Mouse (Mus musculus): Measurements from ENCODE around the gene Itga9. TPM values are rescaled to one million over a fixed set of nuclear protein-coding genes. Genes with fewer than 3 reads are reported as not detected.

Itga9 gene
- polyA plus RNA-seq, 1 experiment from 2014 or later, result 6.3 TPM

DNA sequence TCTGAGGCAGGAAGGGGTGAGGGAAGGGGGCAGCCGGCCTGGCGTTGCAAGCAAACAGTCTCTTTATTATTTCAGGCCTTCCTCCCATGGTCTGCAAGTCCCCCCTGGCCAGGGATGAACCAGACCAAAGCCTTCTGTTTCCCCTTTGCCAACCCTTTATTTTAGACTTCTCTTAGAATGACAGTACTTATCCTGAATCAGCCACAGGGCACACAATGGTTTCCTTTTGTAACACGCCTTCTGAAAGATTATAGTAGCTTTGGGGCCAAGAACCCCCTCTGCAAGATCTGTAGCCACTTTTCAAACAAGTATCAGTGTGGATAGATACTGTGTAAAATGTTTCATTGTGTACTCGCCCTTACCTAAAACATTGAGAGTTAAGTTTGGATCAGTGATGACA is 178.1 kb downstream of the Itga9 start:
- DNase-seq (ENCODE audit: low spot score) (no peak), ATAC-seq (ENCODE audit: low FRiP score) (no peak)
- no peak overlapping the region for H3K9ac ChIP-seq (ENCODE audit: low read depth, low read length)
- H3K4me3 ChIP-seq (ENCODE audit: low read depth, low read length), result no peak overlapping the region
- H3K36me3 ChIP-seq (ENCODE audit: control insufficient read depth, insufficient read depth, low read length), result no peaks in the 10 kb centered on the region
- H3K27me3 ChIP-seq (ENCODE audit: control insufficient read depth, insufficient read depth, low read length), result no peaks in the 10 kb centered on the region
- no peak overlapping the region for H3K4me2 ChIP-seq (replicated peaks; ENCODE audit: low read depth, low read length)
- no peaks in the 10 kb centered on the region for H3K9me3 ChIP-seq (ENCODE audit: control insufficient read depth, low read length)
- no peaks in the 10 kb centered on the region for H3K4me1 ChIP-seq (replicated peaks; ENCODE audit: control insufficient read depth, insufficient read depth, low read length)
- no peak overlapping the region for H3K27ac ChIP-seq (ENCODE audit: low read depth, low read length)
- 65% methylated on average over 4 of the region's 4 CpGs for WGBS

DNA sequence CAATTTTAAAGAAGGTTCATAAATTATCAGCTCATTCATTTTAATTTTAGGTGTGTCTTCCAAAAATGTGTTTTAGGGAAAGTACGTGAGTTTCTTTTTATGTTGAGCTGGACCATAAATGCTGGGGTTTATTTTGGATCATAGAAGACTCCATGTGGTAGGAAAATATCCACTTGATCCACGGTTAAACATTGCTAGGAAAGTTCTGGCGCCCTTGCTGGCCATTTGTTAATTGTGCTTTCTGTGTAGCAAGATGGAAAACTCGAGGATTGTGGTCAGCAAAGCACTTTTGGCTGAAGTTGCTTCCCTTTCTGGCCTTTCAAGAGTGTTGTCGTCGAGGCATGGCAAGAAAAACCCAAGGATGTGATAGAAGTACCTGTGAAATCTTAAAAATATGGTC is 179.3 kb downstream of the Itga9 start:
- no peaks in the 10 kb centered on the region for H3K36me3 ChIP-seq (ENCODE audit: control insufficient read depth, insufficient read depth, low read length)
- ATAC-seq (ENCODE audit: low FRiP score) (no peak), DNase-seq (ENCODE audit: low spot score) (no peak)
- 86% methylated on average over 6 of the region's 6 CpGs for WGBS
- no peak overlapping the region for H3K4me2 ChIP-seq (replicated peaks; ENCODE audit: low read depth, low read length)
- H3K9me3 ChIP-seq (ENCODE audit: control insufficient read depth, low read length), result no peaks in the 10 kb centered on the region
- H3K27ac ChIP-seq (ENCODE audit: low read depth, low read length), result no peak overlapping the region
- no peak overlapping the region for H3K9ac ChIP-seq (ENCODE audit: low read depth, low read length)
- no peaks in the 10 kb centered on the region for H3K27me3 ChIP-seq (ENCODE audit: control insufficient read depth, insufficient read depth, low read length)
- H3K4me1 ChIP-seq (replicated peaks; ENCODE audit: control insufficient read depth, insufficient read depth, low read length), result no peaks in the 10 kb centered on the region
- H3K4me3 ChIP-seq (ENCODE audit: low read depth, low read length), result no peak overlapping the region

DNA sequence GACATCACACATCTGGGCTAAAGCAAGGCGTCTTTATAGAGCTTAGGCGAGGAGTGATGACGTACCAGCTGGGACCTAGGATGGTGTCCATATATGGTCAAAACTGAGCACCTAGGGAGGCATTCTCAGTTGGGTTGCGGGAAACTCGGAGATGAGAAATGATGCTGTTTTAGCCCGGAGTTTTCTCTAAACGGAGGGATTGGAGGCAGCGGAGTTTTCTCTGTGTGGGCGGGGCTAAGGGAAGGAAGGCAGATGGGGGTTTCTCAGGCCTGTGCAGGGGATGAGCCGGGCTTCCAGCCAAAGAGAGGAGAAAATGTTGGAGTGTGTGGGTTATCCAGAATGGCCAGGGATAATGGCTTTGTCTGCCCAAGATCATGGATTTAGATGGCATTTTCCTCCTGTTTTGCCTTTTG is 182.4 kb downstream of the Itga9 start:
- no peak overlapping the region for H3K27ac ChIP-seq (ENCODE audit: low read depth, low read length)
- H3K4me1 ChIP-seq (replicated peaks; ENCODE audit: control insufficient read depth, insufficient read depth, low read length), result no peaks in the 10 kb centered on the region
- WGBS, result 69% methylated on average over 10 of the region's 10 CpGs
- no peaks in the 10 kb centered on the region for H3K27me3 ChIP-seq (ENCODE audit: control insufficient read depth, insufficient read depth, low read length)
- H3K4me3 ChIP-seq (ENCODE audit: low read depth, low read length), result no peak overlapping the region
- H3K9me3 ChIP-seq (ENCODE audit: control insufficient read depth, low read length), result no peaks in the 10 kb centered on the region
- H3K9ac ChIP-seq (ENCODE audit: low read depth, low read length), result no peak overlapping the region
- H3K36me3 ChIP-seq (ENCODE audit: control insufficient read depth, insufficient read depth, low read length), result no peaks in the 10 kb centered on the region
- no peak overlapping the region for H3K4me2 ChIP-seq (replicated peaks; ENCODE audit: low read depth, low read length)
- ATAC-seq (ENCODE audit: low FRiP score), result no peak
- no peak for DNase-seq (ENCODE audit: low spot score)

DNA sequence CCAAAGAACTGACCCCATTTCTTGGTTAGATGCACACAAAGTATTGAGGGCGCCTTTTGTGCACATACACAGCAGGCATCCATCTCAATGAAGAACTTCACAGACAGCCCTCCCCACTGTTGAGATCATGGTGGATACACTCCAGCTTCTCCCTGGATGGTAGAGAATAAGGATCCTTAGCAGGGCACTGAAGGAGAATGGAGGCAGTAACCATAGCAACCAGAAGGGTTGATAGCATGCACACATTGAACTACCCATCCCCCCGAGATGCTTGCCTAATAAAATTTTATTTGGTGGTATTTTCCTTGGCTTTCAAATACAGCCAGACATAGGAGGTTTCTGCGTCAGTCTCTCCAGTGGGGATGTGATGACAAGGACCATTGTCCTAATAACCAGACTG is 184.7 kb downstream of the Itga9 start:
- Histone ChIP-seq H3K27ac (ENCODE audit: low read depth, low read length) (no peak overlapping the region), H3K4me3 (ENCODE audit: low read depth, low read length) (no peak overlapping the region), H3K9me3 (ENCODE audit: control insufficient read depth, low read length) (no peaks in the 10 kb centered on the region), H3K4me2 (replicated peaks; ENCODE audit: low read depth, low read length) (no peak overlapping the region), H3K36me3 (ENCODE audit: control insufficient read depth, insufficient read depth, low read length) (no peaks in the 10 kb centered on the region), H3K4me1 (replicated peaks; ENCODE audit: control insufficient read depth, insufficient read depth, low read length) (no peaks in the 10 kb centered on the region), H3K9ac (ENCODE audit: low read depth, low read length) (no peak overlapping the region), H3K27me3 (ENCODE audit: control insufficient read depth, insufficient read depth, low read length) (no peaks in the 10 kb centered on the region)
- ATAC-seq (ENCODE audit: low FRiP score) (no peak), DNase-seq (ENCODE audit: low spot score) (no peak)
- 54% methylated on average over 3 of the region's 3 CpGs for WGBS

DNA sequence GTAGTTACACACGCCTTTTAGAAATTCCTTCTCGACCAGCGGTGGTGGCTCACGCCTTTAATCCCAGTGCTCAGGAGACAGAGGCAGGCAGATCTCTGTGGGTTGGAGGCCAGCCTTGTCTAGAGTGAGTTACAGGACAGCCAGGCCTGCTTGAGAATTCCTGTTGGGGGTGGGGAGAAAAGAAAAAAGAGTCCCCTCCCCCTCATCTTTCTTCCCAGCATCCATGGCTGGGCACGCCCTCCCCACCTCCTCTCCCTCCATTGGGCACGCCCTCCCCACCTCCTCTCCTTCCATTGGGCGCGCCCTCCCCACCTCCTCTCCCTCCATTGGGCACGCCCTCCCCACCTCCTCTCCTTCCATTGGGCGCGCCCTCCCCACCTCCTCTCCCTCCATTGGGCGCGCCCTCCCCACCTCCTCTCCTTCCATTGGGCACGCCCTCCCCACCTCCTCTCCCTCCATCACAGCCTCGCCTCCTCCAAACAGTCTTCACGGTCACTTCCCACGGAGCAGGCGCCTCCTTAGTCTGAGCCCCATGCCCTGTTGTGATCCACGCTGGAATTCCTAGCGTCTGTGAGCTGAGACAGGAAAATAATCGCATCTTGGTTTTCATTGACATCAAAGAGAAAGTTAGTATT is 186.8 kb downstream of the Itga9 start:
- Histone ChIP-seq H3K27ac (ENCODE audit: low read depth, low read length) (no peak overlapping the region), H3K27me3 (ENCODE audit: control insufficient read depth, insufficient read depth, low read length) (no peaks in the 10 kb centered on the region), H3K9me3 (ENCODE audit: control insufficient read depth, low read length) (no peaks in the 10 kb centered on the region), H3K4me2 (replicated peaks; ENCODE audit: low read depth, low read length) (no peak overlapping the region), H3K36me3 (ENCODE audit: control insufficient read depth, insufficient read depth, low read length) (no peaks in the 10 kb centered on the region), H3K9ac (ENCODE audit: low read depth, low read length) (no peak overlapping the region), H3K4me3 (ENCODE audit: low read depth, low read length) (no peak overlapping the region), H3K4me1 (replicated peaks; ENCODE audit: control insufficient read depth, insufficient read depth, low read length) (no peaks in the 10 kb centered on the region)
- 69% methylated on average over 12 of the region's 21 CpGs for WGBS
- no peak for ATAC-seq (ENCODE audit: low FRiP score)
- DNase-seq (ENCODE audit: low spot score), result no peak

DNA sequence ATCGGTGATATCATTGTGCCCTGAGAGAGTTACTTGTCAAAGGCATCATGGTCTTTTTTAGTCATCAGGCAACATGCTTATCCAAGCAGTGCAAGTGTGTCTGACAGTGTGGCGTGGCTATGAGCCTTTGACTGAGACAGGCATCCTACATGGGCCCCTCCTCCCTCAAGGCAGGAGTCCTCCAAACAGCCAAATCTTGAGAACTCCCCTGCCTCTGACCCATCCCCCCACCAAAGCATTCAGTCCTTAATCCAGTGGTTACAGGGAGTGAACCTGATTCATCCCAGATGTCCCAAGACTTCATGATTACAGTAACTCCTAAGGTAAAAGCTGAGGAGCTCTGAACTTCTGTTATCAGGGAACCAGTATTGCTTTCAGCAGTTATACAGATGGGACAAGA is 188.2 kb downstream of the Itga9 start:
- ATAC-seq (ENCODE audit: low FRiP score) (no peak), DNase-seq (ENCODE audit: low spot score) (no peak)
- no peaks in the 10 kb centered on the region for H3K4me1 ChIP-seq (replicated peaks; ENCODE audit: control insufficient read depth, insufficient read depth, low read length)
- no peaks in the 10 kb centered on the region for H3K27me3 ChIP-seq (ENCODE audit: control insufficient read depth, insufficient read depth, low read length)
- no peak overlapping the region for H3K9ac ChIP-seq (ENCODE audit: low read depth, low read length)
- WGBS, result 66% methylated on average over 2 of the region's 2 CpGs
- no peak overlapping the region for H3K27ac ChIP-seq (ENCODE audit: low read depth, low read length)
- no peaks in the 10 kb centered on the region for H3K36me3 ChIP-seq (ENCODE audit: control insufficient read depth, insufficient read depth, low read length)
- H3K9me3 ChIP-seq (ENCODE audit: control insufficient read depth, low read length), result no peaks in the 10 kb centered on the region
- no peak overlapping the region for H3K4me2 ChIP-seq (replicated peaks; ENCODE audit: low read depth, low read length)
- H3K4me3 ChIP-seq (ENCODE audit: low read depth, low read length), result no peak overlapping the region

DNA sequence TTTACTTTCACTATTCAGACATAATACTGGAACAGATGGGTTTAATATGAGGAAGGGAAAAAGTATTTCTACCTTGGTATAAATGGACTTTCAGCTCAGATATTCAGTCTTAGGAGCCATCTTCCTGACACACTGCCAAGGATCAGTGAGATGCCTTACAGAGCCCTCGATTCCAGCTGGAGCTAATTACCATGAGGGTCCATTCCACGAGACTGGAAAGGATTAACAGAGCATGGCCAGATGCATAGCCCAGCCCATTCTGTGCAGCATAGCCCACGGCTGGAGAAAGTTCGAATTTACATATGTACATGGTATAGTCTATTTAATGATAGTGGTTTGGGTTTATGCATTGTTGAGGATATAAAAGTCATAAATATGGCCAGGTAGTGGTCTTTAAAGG is 188.8 kb downstream of the Itga9 start:
- no peak for DNase-seq (ENCODE audit: low spot score)
- no peak overlapping the region for H3K9ac ChIP-seq (ENCODE audit: low read depth, low read length)
- H3K27ac ChIP-seq (ENCODE audit: low read depth, low read length), result no peak overlapping the region
- ATAC-seq (ENCODE audit: low FRiP score), result no peak
- H3K4me2 ChIP-seq (replicated peaks; ENCODE audit: low read depth, low read length), result no peak overlapping the region
- H3K27me3 ChIP-seq (ENCODE audit: control insufficient read depth, insufficient read depth, low read length), result no peaks in the 10 kb centered on the region
- no peaks in the 10 kb centered on the region for H3K4me1 ChIP-seq (replicated peaks; ENCODE audit: control insufficient read depth, insufficient read depth, low read length)
- H3K4me3 ChIP-seq (ENCODE audit: low read depth, low read length), result no peak overlapping the region
- WGBS, result 51% methylated on average over 4 of the region's 4 CpGs
- H3K9me3 ChIP-seq (ENCODE audit: control insufficient read depth, low read length), result no peaks in the 10 kb centered on the region
- H3K36me3 ChIP-seq (ENCODE audit: control insufficient read depth, insufficient read depth, low read length), result no peaks in the 10 kb centered on the region

DNA sequence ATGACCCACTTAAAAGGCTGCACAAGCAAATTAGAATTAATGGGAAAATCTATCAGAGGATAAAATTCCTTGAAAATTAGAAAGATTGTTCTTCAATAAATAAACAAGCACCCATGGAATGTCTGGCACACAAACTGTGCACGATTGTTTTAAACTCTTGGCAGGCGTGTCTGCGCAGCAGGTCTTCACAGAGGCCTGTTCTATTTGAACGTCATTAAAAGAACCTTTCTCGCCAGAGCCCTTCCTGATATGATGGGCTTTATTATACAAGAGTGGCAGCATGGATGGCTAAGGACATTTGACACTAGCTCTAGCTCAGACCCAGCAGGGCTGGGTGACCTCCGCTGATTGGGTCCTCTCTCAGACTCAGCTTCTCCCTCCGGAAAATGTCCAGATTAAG is 192.6 kb downstream of the Itga9 start:
- H3K4me3 ChIP-seq (ENCODE audit: low read depth, low read length), result no peak overlapping the region

DNA sequence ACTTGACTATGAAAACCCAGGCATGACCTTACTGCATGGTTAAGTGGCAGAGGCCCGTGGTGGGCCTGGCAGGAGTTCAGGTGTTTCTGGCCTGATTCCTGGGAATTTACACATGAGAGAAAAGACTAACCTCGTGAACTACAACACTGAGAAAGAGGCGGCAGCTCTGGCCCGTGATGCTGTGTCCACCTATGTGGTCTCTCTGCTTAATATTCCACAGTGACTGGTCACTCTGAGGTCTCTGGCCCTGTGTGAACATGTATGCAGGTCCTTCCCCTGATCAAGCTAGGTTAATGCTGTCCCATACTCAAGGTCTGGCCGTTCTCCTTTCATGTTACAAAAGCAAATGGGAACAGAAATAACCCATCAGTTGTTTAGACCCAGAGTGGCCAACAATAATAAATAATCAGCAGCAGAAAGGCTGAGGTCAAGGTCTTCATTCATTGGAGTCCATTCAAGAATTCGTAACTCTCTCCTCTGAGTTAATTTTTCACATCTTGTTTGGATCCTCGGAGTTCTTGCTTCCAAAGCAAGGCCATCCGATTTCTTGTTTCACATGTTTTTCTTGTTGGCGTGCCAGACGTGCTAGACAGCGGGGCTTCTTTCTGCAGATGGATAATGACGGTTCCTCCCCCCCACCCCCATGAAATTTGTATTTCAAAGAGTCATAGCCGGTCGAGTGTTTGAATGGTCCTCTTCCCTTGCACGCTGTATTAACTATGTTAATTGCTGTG is 194.9 kb downstream of the Itga9 start:
- H3K9me3 ChIP-seq (ENCODE audit: control insufficient read depth, low read length), result no peaks in the 10 kb centered on the region
- ATAC-seq (ENCODE audit: low FRiP score), result no peak
- no peak for DNase-seq (ENCODE audit: low spot score)
- no peak overlapping the region for H3K4me3 ChIP-seq (ENCODE audit: low read depth, low read length)
- 58% methylated on average over 15 of the region's 15 CpGs for WGBS
- H3K4me1 ChIP-seq (replicated peaks; ENCODE audit: control insufficient read depth, insufficient read depth, low read length), result no peaks in the 10 kb centered on the region
- H3K36me3 ChIP-seq (ENCODE audit: control insufficient read depth, insufficient read depth, low read length), result no peaks in the 10 kb centered on the region
- no peaks in the 10 kb centered on the region for H3K27me3 ChIP-seq (ENCODE audit: control insufficient read depth, insufficient read depth, low read length)
- H3K9ac ChIP-seq (ENCODE audit: low read depth, low read length), result no peak overlapping the region
- H3K4me2 ChIP-seq (replicated peaks; ENCODE audit: low read depth, low read length), result no peak overlapping the region
- no peak overlapping the region for H3K27ac ChIP-seq (ENCODE audit: low read depth, low read length)

More for the DNA sequence above, 192.6 kb downstream of the Itga9 start:
- H3K27me3 ChIP-seq (ENCODE audit: control insufficient read depth, insufficient read depth, low read length), result no peaks in the 10 kb centered on the region
- no peaks in the 10 kb centered on the region for H3K4me1 ChIP-seq (replicated peaks; ENCODE audit: control insufficient read depth, insufficient read depth, low read length)
- 82% methylated on average over 7 of the region's 7 CpGs for WGBS
- H3K4me2 ChIP-seq (replicated peaks; ENCODE audit: low read depth, low read length), result no peak overlapping the region
- no peaks in the 10 kb centered on the region for H3K36me3 ChIP-seq (ENCODE audit: control insufficient read depth, insufficient read depth, low read length)
- H3K9me3 ChIP-seq (ENCODE audit: control insufficient read depth, low read length), result no peaks in the 10 kb centered on the region
- DNase-seq (ENCODE audit: low spot score) (no peak), ATAC-seq (ENCODE audit: low FRiP score) (no peak)
- H3K9ac ChIP-seq (ENCODE audit: low read depth, low read length), result no peak overlapping the region
- no peak overlapping the region for H3K27ac ChIP-seq (ENCODE audit: low read depth, low read length)

Measured in hindbrain, embryonic 11.5 days (tissue).